Mouse (Mus musculus): ENCODE data around the gene Lypla2. TPM values are rescaled to one million over a fixed set of nuclear protein-coding genes. Genes with fewer than 3 reads are reported as not detected.

The Lypla2 gene
- total RNA-seq, 2 experiments from 2014 or later = 113 to 119 TPM

DNA sequence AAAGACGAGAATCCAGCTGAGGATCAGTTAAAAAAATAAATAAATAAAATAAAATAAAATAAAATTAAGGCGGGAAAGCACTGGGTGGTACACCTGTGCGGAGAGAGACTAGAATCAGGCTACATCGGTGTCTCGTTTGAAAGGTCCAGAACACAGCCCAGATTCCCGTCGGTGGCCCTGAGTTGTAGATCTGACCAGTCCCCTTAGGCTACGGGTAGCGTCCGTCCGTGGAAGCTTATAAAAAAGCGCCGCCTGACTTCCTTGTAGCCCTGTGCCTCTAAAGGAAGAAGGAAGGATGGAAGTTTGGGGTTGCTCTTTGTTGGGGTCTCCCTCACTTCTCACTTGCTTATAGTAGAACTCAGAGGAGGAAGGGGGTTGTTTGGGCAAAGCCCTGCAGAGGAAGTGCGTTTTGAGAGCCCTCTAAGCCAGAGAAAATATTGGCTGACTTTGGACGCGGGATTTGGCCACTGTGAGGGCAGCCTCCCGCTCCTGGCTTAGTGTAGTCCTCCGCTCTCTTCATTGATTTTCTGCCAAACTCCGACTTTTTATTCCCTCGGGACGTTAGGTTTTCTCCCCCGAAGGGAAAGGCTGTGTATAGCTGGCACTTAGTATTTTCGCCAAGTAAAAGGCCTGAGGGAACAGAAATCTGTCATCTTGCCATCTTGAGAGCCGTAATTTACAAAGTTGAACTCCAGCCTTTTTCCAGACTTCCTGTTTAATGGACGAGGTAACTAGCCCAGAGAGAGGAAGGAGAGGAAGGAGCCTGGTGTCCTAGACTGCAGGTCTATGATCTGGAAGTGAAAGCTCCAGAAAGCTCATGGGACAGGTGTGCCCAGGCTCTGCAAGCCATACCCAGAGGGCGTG is 50.9 kb downstream of the Lypla2 start:
- peak in 1 of 2 experiments; percentile 10 for DNase-seq (ENCODE audit: low spot score in 2 of 2)

DNA sequence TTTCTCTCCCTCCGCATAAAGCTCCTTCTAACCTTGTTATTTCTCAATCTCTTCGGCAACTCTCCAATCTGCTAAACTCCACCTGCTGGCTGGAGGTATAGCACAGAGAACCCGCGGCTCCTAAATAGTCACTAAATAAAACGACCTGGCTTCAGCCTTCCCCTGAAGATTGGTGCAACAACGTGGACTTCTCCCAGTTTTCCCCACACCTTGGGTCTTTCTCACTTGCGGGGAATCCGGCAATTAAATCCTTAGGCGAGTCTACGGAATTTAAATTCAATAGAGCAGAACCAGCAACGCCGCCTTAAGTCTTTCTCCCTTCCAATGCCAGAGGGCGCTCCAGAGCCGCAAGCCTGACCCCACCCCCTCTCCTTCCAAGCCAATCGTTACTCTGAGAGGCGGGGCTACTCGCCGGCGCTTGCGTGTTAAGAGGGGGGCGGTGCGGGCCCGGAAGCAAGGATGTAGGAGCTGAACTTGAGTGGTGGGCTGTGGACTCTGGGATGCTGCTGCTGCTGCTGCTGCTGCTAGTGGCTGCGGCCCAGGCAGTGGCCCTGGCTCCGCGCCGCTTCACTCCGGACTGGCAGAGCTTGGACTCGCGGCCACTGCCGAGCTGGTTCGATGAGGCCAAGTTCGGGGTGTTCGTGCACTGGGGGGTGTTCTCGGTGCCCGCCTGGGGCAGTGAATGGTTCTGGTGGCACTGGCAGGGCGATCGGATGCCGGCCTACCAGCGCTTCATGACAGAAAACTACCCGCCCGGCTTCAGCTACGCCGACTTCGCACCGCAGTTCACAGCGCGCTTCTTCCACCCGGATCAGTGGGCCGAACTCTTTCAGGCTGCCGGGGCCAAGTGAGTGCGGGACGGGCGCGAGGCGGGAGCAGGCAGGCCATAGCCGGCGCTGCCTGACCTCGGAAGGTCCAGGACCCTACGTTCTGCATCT is 51.9 kb downstream of the Lypla2 start, which contains the start of gene Fuca1:
Gene Fuca1, plus strand, starts transcription at position 432 of the 938 bp plus-strand sequence.
- DNase-seq (ENCODE audit: low spot score in 2 of 2) = peak; percentile 97 to 98

DNA sequence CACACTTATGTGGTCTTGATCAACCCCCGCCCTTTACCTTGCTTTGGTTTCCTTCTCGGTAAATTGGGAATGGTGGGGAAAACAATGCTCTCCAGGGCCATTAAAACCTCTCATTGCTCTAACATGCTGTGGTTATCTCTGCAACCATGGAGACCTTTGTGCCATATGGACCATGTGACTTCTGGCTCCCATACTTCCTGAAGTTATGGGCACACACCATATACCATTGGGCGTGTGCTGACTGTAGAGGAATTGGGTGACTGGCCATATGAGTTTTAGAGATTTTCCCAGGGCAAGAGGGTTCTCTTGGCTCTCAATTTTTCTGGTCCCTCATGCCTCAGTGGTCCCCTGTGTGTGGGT is 53.2 kb downstream of the Lypla2 start:
- DNase-seq (ENCODE audit: low spot score in 2 of 2) = no peak

DNA sequence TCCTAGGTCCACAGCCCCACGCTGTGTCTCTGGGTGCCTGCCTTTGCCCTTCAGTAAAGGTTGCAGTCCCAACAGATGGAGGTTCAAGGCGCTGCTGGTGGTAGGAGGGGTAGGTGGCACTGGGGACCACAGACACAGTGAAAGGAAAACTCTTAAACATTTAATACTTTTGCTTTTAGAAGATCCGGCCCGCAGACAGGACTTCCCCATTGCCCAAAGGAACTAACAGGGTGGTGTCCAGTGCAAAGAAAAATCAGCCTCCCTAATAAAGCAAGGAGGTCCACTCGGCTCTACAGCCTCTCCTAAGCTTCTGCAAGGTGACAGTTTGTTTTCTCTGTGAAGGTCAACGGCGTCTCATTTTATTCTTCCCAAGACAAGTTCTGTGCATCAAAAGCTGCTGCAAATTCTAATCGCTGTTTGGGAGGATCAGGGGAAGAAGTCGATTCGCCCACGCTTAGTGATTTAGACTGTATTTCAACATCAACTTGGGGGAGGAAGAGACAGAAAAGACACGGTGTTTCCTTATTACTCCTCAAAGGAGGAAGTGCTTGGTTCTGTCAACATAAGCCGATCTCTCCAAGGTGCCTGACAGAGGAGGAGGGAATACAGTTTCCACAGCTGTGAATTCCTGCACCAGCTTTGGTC is 53.7 kb downstream of the Lypla2 start:
- no peak for DNase-seq (ENCODE audit: low spot score in 2 of 2)

Other genes with a start within 250 kb of the Lypla2 start
- gene Il22ra1, start 244.5 kb downstream of the Lypla2 start, total RNA-seq (2021) = under 1 TPM; 0.13 to 0.18 TPM
- 1 to 10 TPM; 2.0 to 2.4 TPM for gene Myom3, start 212.9 kb downstream of the Lypla2 start, total RNA-seq (2021)
- gene Srsf10, start 116.9 kb downstream of the Lypla2 start, total RNA-seq (2021) = 10 to 100 TPM; 86.7 to 88.2 TPM
- gene Pnrc2, start 98.8 kb downstream of the Lypla2 start, total RNA-seq (2021) = 10 to 100 TPM; 59.0 to 80.1 TPM
- gene Cnr2, start 77.2 kb downstream of the Lypla2 start, total RNA-seq (2021) = under 1 TPM; 0.18 to 0.22 TPM
- gene Fuca1, start 51.9 kb downstream of the Lypla2 start, total RNA-seq (2021) = 10 to 100 TPM; 50.9 to 56.1 TPM
- gene Hmgcl, start 26.2 kb downstream of the Lypla2 start, total RNA-seq (2021) = 10 to 100 TPM; 33.6 to 36.3 TPM
- 10 to 100 TPM; 34.6 to 36.2 TPM for gene Gale, start 8.9 kb downstream of the Lypla2 start, total RNA-seq (2021)
- gene Pithd1, start 14.6 kb upstream of the Lypla2 start, total RNA-seq (2021) = 10 to 100 TPM; 76.2 to 81.0 TPM
- gene Eloa, start 49.1 kb upstream of the Lypla2 start, total RNA-seq (2021) = 10 to 100 TPM; 32.5 to 33.6 TPM
- 100 to 1,000 TPM; 322 to 405 TPM for gene Rpl11, start 80.8 kb upstream of the Lypla2 start, total RNA-seq (2021)
- 100 to 1,000 TPM in 1 of 2 experiments, 10 to 100 TPM in 1; 80.3 to 101 TPM for gene Id3, start 170.9 kb upstream of the Lypla2 start, total RNA-seq (2021)
- 1 to 10 TPM; 1.1 to 2.3 TPM for gene E2f2, start 199.8 kb upstream of the Lypla2 start, total RNA-seq (2021)
- 1 to 10 TPM; 5.1 to 5.6 TPM for gene Asap3, start 233.7 kb upstream of the Lypla2 start, total RNA-seq (2021)